Mouse (Mus musculus) heart, postnatal 0 days (tissue): ENCODE data around the gene Dnmt3b. TPM values are rescaled to one million over a fixed set of nuclear protein-coding genes. Genes with fewer than 3 reads are reported as not detected.
"Not testable (repeated sequence)": the region's sequence is repeated elsewhere in the genome, so short reads cannot be mapped to it uniquely, and the experiment has no call there.

ENCODE experiments used
- ATAC-seq: fragments of 200-750 bp; cut with Nextera tagmentation; 2 replicates; pipeline ENCODE4 v1.8.0; 2017; ENCODE audit warnings: low read depth, moderate number of reproducible peaks, moderate library complexity; ENCODE audit not compliant: insufficient read depth
- DNase-seq: peaks from one replicate; pipeline ENCODE4 v3.0.0-alpha.2; 2016; ENCODE audit warnings: low spot score
- H3K27ac ChIP-seq: fragments of 300-500 bp; sonication (generic); 2 replicates; pipeline ENCODE4 v1.5.1; 2014; ENCODE audit warnings: low read depth, mild to moderate bottlenecking
- H3K27me3 ChIP-seq: fragments of 300-500 bp; sonication (generic); 2 replicates; pipeline ENCODE4 v1.6.1; 2014; ENCODE audit warnings: low read length, mixed read lengths; ENCODE audit not compliant: control insufficient read depth, insufficient read depth
- H3K36me3 ChIP-seq: fragments of 300-500 bp; sonication (generic); replicated peaks from 2 replicates; pipeline ENCODE4 v1.6.1; 2014; ENCODE audit warnings: low read length, mixed read lengths; ENCODE audit not compliant: control insufficient read depth, insufficient read depth
- H3K4me1 ChIP-seq: fragments of 300-500 bp; sonication (generic); 2 replicates; pipeline ENCODE4 v1.6.1; 2014; ENCODE audit warnings: antibody characterized with exemption; ENCODE audit not compliant: control insufficient read depth, insufficient read depth
- H3K4me2 ChIP-seq: fragments of 300-500 bp; sonication (generic); 2 replicates; pipeline ENCODE4 v1.6.1; 2014; ENCODE audit warnings: low read depth, mild to moderate bottlenecking, low read length, moderate library complexity
- H3K4me3 ChIP-seq: fragments of 300-500 bp; sonication (generic); 2 replicates; pipeline ENCODE4 v1.5.1; 2014; ENCODE audit warnings: low read depth, low read length
- H3K9ac ChIP-seq: fragments of 300-500 bp; sonication (generic); replicated peaks from 2 replicates; pipeline ENCODE4 v1.6.1; 2014; ENCODE audit warnings: low read depth, low read length, mixed read lengths
- H3K9me3 ChIP-seq: fragments of 300-500 bp; sonication (generic); replicated peaks from 2 replicates; pipeline ENCODE4 v1.6.1; 2016; ENCODE audit warnings: low read length; ENCODE audit not compliant: control insufficient read depth
- CTCF ChIP-seq: IDR thresholded peaks from 2 replicates; pipeline ENCODE4 v1.5.1; 2016; ENCODE audit warnings: antibody characterized with exemption, control low read depth, low read depth
- EP300 ChIP-seq: IDR thresholded peaks from 2 replicates; pipeline ENCODE4 v1.6.1; 2016; ENCODE audit warnings: antibody characterized with exemption, low read depth
- WGBS: fragments of 180-500 bp; shearing (Covaris S2); extraction: QIAGEN DNeasy Blood & Tissue Kit; methylation state at CpG from one replicate; pipeline ENCODE4 v1.1.7; 2014; 5-methylcytosine and 5-hydroxymethylcytosine counted together
- polyA plus RNA-seq: library from polyadenylated mRNA; unstranded; fragments of >200 nt; fragmentation: Nextera tagmentation; extraction: Ambion mirVana; gene quantifications from 2 replicates; pipeline ENCODE4 v1.2.1, GENCODE M21; 2015
- total RNA-seq: library from RNA; depleted of rRNA; stranded (reverse); fragments of >200 nt; gene quantifications from 2 replicates; pipeline ENCODE4 v1.2.3, GENCODE M21; 2014; ENCODE audit warnings: low replicate concordance

Gene Dnmt3b
- total and polyA plus RNA-seq, 2 experiments from 2014 or later, result 1.4 to 1.8 TPM

DNA sequence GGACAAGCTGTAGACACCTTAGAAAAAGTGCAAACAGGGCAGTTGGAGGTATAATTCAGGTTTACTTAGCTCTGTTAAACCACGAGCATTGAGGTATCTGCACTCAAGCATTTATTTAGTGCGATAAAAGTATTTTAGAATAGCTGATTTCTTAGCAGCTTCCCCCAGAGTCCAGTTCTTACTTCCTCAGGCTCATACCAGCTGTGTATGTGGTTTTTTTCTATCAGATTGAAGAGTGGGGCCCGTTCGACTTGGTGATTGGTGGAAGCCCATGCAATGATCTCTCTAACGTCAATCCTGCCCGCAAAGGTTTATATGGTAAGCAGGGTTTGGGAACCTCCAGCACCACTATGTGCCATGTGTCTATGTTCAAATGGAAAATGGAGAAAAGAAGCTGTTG, 27.7 kb downstream of the Dnmt3b start:
- Histone ChIP-seq H3K36me3 (peaks cover 21% of the 10 kb centered on the region; the same call in 1 of the 2 replicates), H3K9ac (no peak overlapping the region), H3K4me1 (no peaks in the 10 kb centered on the region), H3K9me3 (no peaks in the 10 kb centered on the region), H3K27me3 (no peaks in the 10 kb centered on the region), H3K4me2 (no peak overlapping the region), H3K4me3 (no peak overlapping the region), H3K27ac (no peak overlapping the region)
- no peak for ATAC-seq
- TF ChIP-seq CTCF (no peak), EP300 (no peak)
- 87% methylated on average over 6 of the region's 6 CpGs for WGBS
- no peak for DNase-seq

GRCm38 (mm10) chr2:153677550-153677949, 28.3 kb downstream of the Dnmt3b start:
- peaks cover 21% of the 10 kb centered on the region; the same call in 1 of the 2 replicates for H3K36me3 ChIP-seq

GRCm38 (mm10) chr2:153679959-153680358, 30.7 kb downstream of the Dnmt3b start:
- H3K9ac ChIP-seq, result no peak overlapping the region
- no peak overlapping the region for H3K4me2 ChIP-seq
- TF ChIP-seq EP300 (no peak), CTCF (no peak)
- no peak overlapping the region for H3K4me3 ChIP-seq
- ATAC-seq (no peak), DNase-seq (no peak)
- H3K27ac ChIP-seq, result no peak overlapping the region
- WGBS, result 96% methylated on average over 1 of the region's 1 CpGs
- peaks cover 17% of the 10 kb centered on the region; the same call in 1 of the 2 replicates for H3K36me3 ChIP-seq
- H3K4me1 ChIP-seq, result no peaks in the 10 kb centered on the region
- H3K9me3 ChIP-seq, result no peaks in the 10 kb centered on the region
- H3K27me3 ChIP-seq, result no peaks in the 10 kb centered on the region

More at GRCm38 (mm10) chr2:153677550-153677949, 28.3 kb downstream of the Dnmt3b start:
- no peak for ATAC-seq
- TF ChIP-seq EP300, result no peak
- no peak for TF ChIP-seq CTCF
- H3K4me1 ChIP-seq, result no peaks in the 10 kb centered on the region
- 73% methylated on average over 7 of the region's 7 CpGs for WGBS
- H3K27me3 ChIP-seq, result no peaks in the 10 kb centered on the region
- H3K9ac ChIP-seq, result no peak overlapping the region
- DNase-seq, result no peak
- no peaks in the 10 kb centered on the region for H3K9me3 ChIP-seq
- H3K4me3 ChIP-seq, result no peak overlapping the region
- H3K4me2 ChIP-seq, result no peak overlapping the region
- H3K27ac ChIP-seq, result no peak overlapping the region

- not testable (repeated sequence) for H3K4me2 ChIP-seq, H3K36me3 ChIP-seq, H3K27ac ChIP-seq, ATAC-seq, H3K4me1 ChIP-seq, H3K4me3 ChIP-seq, H3K9ac ChIP-seq, H3K9me3 ChIP-seq, H3K27me3 ChIP-seq, DNase-seq
- 70% methylated on average over 4 of the region's 7 CpGs for WGBS
Observed at GRCm38 (mm10) chr2:153693413-153693812, 44.2 kb downstream of the Dnmt3b start.

GRCm38 (mm10) chr2:153694462-153695085, 45.3 kb downstream of the Dnmt3b start:
- TF ChIP-seq CTCF (peak; percentile 79), EP300 (no peak)
- WGBS, result 61% methylated on average over 19 of the region's 19 CpGs

DNA sequence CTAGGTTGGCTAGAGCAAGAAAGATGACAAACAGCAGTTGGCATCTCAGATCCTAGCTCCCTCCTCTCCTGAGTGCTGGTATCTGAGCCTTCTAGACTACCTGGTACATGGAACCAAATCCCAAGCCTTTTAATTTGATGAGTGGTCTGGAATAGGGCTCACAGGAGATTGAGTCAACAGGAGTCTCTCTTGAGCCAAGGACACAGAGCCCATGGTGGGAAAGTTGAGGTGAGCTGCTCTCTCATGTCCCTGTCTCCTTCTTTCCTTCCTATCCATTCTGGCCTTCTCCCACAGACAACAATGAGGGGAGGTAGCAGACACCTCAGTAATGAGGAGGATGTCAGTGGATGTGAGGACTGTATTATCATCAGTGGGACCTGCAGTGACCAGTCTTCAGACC, 47.1 kb downstream of the Dnmt3b start, which contains the start of gene Dnmt3c:
TSS of gene Dnmt3c (plus strand) at position 301 of the 400 bp plus-strand sequence.
- H3K36me3 ChIP-seq, result no peaks in the 10 kb centered on the region
- no peaks in the 10 kb centered on the region for H3K4me1 ChIP-seq
- no peak within 1 kb of the TSS for H3K4me3 ChIP-seq
- H3K4me2 ChIP-seq, result no peak within 1 kb of the TSS
- no peaks in the 10 kb centered on the region for H3K9me3 ChIP-seq
- H3K27ac ChIP-seq, result no peak within 1 kb of the TSS
- ATAC-seq (no peak), DNase-seq (no peak)
- no peaks in the 10 kb centered on the region for H3K27me3 ChIP-seq
- TF ChIP-seq EP300 (no peak), CTCF (no peak)
- H3K9ac ChIP-seq, result no peak within 1 kb of the TSS

More at GRCm38 (mm10) chr2:153694462-153695085, 45.3 kb downstream of the Dnmt3b start:
- Histone ChIP-seq H3K36me3 (no peaks in the 10 kb centered on the region), H3K27ac (no peak overlapping the region), H3K4me3 (no peak overlapping the region), H3K4me1 (no peaks in the 10 kb centered on the region), H3K4me2 (no peak overlapping the region), H3K9me3 (no peaks in the 10 kb centered on the region), H3K9ac (no peak overlapping the region), H3K27me3 (no peaks in the 10 kb centered on the region)
- ATAC-seq (no peak), DNase-seq (peak; percentile 34)
